Mouse (Mus musculus) brain, adult 2 months (tissue): Measurements from ENCODE around the gene Cfap126.

Experiments used
- DNase-seq: peaks from one replicate; pipeline ENCODE4 v3.0.0; 2011; ENCODE audit warnings: low read depth, low spot score

Cfap126 gene

GRCm38 (mm10) chr1:171094424-171094823 lies 19.3 kb upstream of the Cfap126 start:
- no peak for DNase-seq

GRCm38 (mm10) chr1:171096110-171096964 lies 17.4 kb upstream of the Cfap126 start:
- DNase-seq, result no peak

GRCm38 (mm10) chr1:171097136-171097535 lies 16.6 kb upstream of the Cfap126 start:
- DNase-seq, result no peak

GRCm38 (mm10) chr1:171097612-171098011 lies 16.1 kb upstream of the Cfap126 start:
- DNase-seq, result no peak

- DNase-seq, result no peak
Measured at GRCm38 (mm10) chr1:171101033-171101432, 12.7 kb upstream of the Cfap126 start.

- peak; percentile 94 for DNase-seq
Measured at GRCm38 (mm10) chr1:171101733-171102546, 11.8 kb upstream of the Cfap126 start.

- DNase-seq, result peak; percentile 89
Measured at GRCm38 (mm10) chr1:171102547-171103177, 11.1 kb upstream of the Cfap126 start.

GRCm38 (mm10) chr1:171103179-171103840 lies 10.4 kb upstream of the Cfap126 start:
- DNase-seq, result peak; percentile 56

- DNase-seq, result no peak
Measured at GRCm38 (mm10) chr1:171105226-171105625, 8.5 kb upstream of the Cfap126 start.

GRCm38 (mm10) chr1:171109620-171110019 lies 4.1 kb upstream of the Cfap126 start:
- no peak for DNase-seq

- no peak for DNase-seq
Measured at GRCm38 (mm10) chr1:171110659-171111019, 3.1 kb upstream of the Cfap126 start.

GRCm38 (mm10) chr1:171111020-171111780 lies 2.5 kb upstream of the Cfap126 start:
- DNase-seq, result peak; percentile 98

GRCm38 (mm10) chr1:171111781-171112575 lies 1.7 kb upstream of the Cfap126 start:
- DNase-seq, result peak; percentile 63

GRCm38 (mm10) chr1:171112986-171113385 lies 732 bp upstream of the Cfap126 start:
- DNase-seq, result no peak

GRCm38 (mm10) chr1:171116280-171116679 lies 2.6 kb downstream of the Cfap126 start:
- no peak for DNase-seq

GRCm38 (mm10) chr1:171118269-171118684 lies 4.6 kb downstream of the Cfap126 start:
- DNase-seq, result peak; percentile 92

- DNase-seq, result no peak
Measured at GRCm38 (mm10) chr1:171118996-171119395, 5.3 kb downstream of the Cfap126 start.

GRCm38 (mm10) chr1:171119405-171119804 lies 5.7 kb downstream of the Cfap126 start:
- DNase-seq, result peak; percentile 29

- DNase-seq, result no peak
Measured at GRCm38 (mm10) chr1:171120893-171121292, 7.2 kb downstream of the Cfap126 start.

- DNase-seq, result no peak
Measured at GRCm38 (mm10) chr1:171121839-171122238, 8.1 kb downstream of the Cfap126 start.
